Mouse (Mus musculus): ENCODE measurements around the gene Prrc2a.

Prrc2a gene

DNA sequence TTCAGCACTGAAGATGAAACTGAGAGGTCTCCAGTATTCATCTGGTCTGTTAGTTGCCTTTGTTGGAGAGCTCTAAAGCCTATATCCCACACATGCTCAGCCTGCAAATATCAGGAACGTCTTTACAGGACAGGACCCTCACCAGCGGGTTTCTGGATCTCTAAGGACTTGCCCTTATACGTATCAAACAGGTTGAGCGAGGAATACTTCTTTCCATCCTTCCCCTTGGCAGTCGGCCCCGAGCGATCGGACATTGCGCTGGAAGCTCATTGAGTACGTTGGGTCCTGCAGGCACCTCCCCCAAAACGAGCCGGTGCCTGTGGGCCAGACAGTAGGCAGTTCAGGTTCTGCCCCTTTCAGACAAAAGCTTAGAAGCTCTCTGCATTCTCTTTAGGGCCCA, 2.0 kb downstream of the Prrc2a start:
- no peak for DNase-seq (ENCODE audit: low read depth, low spot score)

- no peak for DNase-seq (ENCODE audit: low read depth, low spot score)
Observed at GRCm38 (mm10) chr17:35162121-35162520, 2.6 kb downstream of the Prrc2a start.

DNA sequence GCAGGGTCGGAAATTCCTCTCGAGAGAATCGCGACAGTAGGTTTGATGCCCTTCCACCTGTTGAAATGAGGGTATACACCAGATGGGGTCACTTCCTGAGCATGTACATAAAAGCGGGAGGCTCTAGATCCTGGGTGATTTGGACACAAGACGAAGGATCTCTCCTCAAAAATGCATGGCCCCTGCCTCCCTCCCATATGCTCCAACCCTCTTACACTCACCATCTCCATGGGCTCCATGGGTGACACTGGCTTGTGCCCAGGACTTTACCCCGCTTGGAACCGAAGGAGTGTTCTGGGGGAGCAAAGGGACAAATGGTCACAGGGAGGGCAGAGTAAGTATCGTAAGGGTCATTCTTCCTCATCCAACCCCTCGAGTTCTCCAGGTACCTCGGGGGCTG, 3.3 kb downstream of the Prrc2a start:
- no peak for DNase-seq (ENCODE audit: low read depth, low spot score)

GRCm38 (mm10) chr17:35159638-35160037, 5.1 kb downstream of the Prrc2a start:
- DNase-seq (ENCODE audit: low read depth, low spot score) = no peak

- DNase-seq (ENCODE audit: low read depth, low spot score) = no peak
Observed at GRCm38 (mm10) chr17:35158850-35159593, 5.7 kb downstream of the Prrc2a start.

GRCm38 (mm10) chr17:35157661-35158175, 7.0 kb downstream of the Prrc2a start:
- no peak for DNase-seq (ENCODE audit: low read depth, low spot score)

GRCm38 (mm10) chr17:35157254-35157653, 7.4 kb downstream of the Prrc2a start:
- no peak for DNase-seq (ENCODE audit: low read depth, low spot score)

DNA sequence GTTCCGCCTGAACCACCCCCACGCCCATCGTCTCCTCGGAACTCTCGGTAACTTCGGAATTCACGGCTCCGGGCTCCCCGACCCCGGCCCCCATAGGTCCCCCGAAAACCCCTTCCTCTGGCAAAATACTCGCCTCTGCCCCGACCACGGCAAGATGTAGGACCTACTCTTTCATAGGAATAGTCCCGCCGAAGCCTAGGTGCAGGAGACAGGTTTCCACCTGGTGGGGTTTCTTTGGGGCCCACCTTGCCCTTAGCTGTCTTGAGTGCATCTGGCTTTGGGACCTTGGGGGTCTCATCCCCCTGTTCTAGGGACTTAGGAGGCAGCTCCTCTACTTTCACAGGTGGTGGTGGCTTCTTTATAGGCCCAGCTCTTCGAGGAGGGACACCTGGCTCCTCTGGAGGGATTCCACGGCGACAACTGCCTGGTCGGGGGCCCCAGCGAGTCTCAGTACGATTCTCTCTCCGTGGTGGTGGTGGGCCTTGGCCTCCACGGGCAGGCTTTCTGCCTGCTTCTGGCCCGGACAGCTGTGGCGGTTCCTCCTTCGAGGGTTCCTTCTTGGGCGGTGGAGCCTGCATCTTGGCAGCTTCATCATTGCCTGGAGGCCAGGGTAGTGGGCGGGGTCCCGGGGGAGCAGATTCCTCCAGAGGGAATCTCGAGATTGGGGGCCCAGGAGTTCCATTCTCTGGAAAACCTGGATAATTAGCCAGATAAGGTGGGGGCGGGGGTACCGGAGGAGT, 8.1 kb downstream of the Prrc2a start:
- DNase-seq (ENCODE audit: low read depth, low spot score) = no peak

GRCm38 (mm10) chr17:35155451-35155850, 9.2 kb downstream of the Prrc2a start:
- DNase-seq (ENCODE audit: low read depth, low spot score) = no peak

- no peak for DNase-seq (ENCODE audit: low read depth, low spot score)
Observed at GRCm38 (mm10) chr17:35154616-35155015, 10.1 kb downstream of the Prrc2a start.

DNA sequence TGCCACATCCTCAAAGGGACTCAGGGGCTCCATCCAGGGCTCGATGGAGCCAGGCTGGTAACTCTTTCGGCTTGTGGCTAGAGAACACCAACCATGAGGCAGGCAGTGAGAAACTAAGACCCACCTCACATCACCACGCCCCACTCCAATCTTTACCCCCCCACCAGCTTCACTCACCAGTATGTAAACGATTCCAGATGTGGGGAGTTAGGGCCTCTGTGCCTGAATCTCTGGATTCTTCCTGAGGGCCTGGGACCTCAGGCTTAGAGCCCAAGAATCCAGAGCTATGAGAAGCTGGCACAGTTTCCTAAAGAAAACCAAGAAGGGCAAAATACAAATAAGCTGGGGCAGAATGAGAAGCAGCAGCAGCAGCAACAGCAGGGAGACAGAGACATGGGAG, 10.8 kb downstream of the Prrc2a start:
- no peak for DNase-seq (ENCODE audit: low read depth, low spot score)

DNA sequence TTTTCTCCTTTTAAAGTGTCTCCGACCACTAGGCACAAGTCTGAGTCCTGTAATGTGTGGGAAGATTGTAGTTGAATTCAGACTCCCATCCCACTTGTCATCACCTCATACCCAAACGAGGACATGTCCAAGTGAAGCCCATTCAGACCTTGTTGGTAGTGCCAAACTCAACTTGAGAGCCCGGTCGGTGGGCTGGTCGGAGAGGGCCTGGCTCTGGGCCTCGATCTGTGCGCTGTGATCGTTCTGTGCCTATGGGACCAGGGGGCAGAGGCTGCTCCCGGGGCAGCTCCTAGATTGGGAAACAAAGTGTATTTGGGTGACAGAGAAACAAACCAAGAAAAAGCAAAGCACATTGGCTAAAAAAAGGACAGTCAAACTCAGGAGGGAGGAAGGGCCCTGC, 11.6 kb downstream of the Prrc2a start:
- no peak for DNase-seq (ENCODE audit: low read depth, low spot score)

- no peak for DNase-seq (ENCODE audit: low read depth, low spot score)
Observed at GRCm38 (mm10) chr17:35152121-35152520, 12.6 kb downstream of the Prrc2a start.

DNA sequence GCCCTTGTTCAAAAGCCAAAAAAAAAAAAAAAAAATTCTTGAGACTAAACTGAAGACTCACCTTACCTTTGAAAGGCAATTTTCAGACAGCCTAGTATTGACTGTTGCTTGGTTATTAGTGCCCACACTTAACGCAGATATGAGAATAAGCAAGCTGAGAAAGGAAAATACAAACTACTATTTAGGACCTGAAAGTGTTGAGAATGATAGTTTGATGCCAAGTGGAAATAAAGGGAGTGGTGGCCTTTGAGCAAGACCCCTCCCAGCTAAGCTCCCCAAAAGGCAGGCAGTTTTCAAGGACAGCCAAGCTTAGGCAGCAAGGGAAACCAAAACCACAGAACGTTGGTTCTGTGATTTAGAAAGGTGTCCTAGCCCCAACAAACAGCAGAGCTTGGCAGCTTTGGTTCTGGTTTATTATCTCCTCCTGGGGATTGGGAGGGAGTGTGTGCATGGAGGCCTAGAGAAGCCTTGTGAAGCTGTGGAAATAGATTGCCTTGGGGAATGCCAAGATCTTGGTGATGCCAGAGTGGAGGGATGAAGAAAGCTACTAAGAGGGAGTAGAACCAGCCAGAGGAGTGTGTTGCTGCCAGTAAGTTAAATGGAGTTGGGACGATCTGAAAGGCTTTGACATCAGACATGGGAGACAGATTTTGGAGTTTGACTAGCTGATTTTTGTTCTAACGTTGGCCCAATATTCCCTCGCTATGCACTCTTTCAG, 16.6 kb downstream of the Prrc2a start:
- DNase-seq (ENCODE audit: low read depth, low spot score) = no peak

DNA sequence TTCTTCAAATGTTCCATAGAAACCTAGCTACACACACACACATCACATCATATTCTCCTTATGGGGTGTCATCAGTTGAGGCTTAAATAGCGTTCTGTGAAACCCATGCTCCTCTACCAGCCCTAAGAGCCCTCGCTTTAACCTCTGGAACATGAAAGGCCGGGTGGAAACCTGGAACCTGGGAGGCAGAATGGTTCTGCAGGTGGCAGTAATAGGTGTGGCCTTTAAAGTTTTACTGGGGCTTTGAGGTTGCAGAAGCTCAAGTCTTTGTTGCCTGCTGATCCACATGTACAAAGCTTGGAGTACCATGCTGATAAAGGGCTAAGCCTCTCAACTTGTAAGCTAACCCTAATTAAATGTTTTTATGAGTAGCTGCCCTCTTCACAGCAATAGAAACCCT, 17.3 kb downstream of the Prrc2a start:
- peak; percentile 25 for DNase-seq (ENCODE audit: low read depth, low spot score)

GRCm38 (mm10) chr17:35146139-35146538, 18.6 kb downstream of the Prrc2a start:
- DNase-seq (ENCODE audit: low read depth, low spot score) = no peak

- no peak for DNase-seq (ENCODE audit: low read depth, low spot score)
Observed at GRCm38 (mm10) chr17:35141971-35142370, 22.7 kb downstream of the Prrc2a start.

DNA sequence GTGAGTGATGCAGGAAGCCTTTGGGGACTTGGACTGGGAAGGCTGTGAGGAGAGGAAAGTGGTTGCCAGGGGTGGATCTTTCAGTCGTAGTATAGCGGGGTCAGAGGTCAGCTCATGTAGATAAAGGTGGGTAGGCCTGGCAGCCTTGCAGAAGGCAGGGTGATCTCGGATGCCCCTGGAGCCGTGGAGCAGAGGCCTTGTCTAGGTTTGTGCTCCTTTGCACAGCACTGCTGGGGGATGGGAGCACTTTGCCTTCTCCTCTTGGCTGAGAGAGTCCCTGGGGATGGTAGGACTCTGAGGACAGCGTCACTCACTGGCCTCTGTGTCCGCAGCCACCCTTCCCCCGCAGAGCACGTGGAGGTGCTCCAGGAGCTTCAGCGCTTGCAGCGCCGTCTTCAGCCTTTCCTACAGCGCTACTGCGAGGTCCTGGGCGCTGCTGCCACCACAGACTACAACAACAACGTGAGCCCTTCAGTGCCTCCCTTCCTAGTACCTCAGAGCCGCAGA, 24.2 kb downstream of the Prrc2a start:
- DNase-seq (ENCODE audit: low read depth, low spot score) = no peak

DNA sequence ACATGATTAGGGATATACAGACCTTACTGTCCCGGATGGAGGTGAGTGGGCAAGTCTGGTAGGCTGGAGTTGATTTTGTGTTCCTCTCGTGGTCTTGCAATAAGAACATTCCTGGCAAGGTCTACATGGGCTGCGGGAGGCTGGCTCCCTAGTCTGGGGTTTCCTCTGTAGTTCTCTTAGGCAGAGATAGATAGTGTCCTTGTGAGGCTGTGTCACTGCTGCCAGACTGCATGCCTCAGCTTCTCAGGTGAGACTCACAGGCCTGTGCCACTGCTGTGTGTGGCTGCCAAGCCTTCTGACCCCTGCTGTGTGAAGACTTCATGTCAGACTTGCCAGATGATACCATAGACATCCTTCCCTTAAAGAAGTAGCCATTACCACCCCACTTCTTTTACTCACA, 25.4 kb downstream of the Prrc2a start:
- no peak for DNase-seq (ENCODE audit: low read depth, low spot score)

GRCm38 (mm10) chr17:35135591-35136320, 28.9 kb downstream of the Prrc2a start:
- DNase-seq (ENCODE audit: low read depth, low spot score) = no peak

DNA sequence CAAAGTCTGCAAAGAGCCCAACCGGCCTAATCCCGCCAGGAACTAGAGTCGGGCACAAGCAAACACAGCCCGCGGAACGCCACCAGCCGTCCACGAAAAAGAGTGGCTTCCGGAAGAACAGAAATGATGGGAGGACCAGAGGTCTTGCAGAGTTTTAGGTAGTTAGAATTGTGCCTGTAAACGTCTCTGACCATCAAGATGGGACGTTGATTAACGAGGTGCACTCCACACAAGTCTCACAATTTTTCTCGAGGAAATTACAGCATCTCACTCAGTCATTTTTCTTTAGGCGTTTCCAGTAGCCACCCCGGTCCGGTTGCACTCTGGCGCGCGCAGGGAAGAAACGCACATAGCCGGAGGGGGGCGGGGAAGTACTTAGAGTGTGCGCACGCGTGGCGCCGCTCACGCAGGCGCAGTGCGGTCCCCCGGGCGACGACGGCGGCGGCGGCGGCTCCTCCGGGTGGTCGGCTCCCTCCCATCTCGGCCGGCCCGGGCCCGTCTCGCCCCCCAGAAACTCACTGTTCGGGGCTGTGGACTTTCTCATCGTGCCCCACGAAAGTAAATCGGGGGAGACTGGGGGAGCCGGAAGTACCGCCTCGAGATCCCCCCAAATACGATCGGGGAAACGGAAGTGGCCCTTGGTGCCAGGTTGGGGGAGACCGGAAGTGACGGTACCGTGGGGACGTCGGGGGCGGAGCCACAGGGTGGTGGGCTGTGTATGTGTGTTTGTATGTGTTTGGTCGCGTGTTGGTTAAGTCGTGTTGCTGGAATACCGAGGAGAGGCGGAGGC, 29.7 kb downstream of the Prrc2a start, which contains the start of gene Bag6:
Gene Bag6 (plus strand): TSS at position 378 of the 790 bp plus-strand sequence.
- DNase-seq (ENCODE audit: low read depth, low spot score) = peak; percentile 95

All from forelimb bud, embryonic 11.5 days (tissue).